In the genomic region with DNA sequence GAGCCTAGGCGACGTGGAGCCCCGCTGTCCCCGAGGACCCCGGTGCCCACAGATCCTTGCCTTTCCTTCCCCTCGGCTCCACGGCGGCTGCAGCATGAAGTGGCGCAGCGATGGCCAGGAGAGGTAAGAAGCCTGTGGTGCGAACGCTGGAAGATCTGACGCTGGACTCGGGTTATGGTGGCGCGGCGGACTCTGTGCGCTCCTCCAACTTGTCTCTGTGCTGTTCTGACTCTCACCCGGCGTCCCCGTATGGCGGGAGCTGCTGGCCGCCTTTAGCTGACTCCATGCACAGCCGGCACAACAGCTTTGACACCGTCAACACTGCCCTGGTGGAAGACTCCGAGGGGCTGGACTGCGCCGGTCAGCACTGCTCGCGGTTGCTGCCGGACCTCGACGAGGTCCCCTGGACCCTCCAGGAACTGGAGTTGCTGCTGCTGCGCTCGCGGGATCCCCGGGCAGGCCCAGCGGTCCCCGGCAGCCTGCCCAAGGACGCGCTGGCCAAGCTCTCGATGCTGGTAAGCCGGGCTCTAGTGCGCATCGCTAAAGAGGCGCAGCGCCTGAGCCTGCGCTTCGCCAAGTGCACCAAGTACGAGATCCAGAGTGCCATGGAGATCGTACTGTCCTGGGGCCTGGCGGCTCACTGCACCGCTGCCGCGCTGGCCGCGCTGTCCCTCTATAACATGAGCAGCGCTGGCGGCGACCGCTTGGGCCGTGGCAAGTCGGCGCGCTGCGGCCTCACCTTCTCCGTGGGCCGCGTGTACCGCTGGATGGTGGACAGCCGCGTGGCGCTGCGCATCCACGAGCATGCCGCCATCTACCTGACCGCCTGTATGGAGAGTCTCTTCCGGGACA, we compare ENCODE assay signal across 1 mouse cellular context.
TF ChIP-seq lines count a peak whose summit lies in the region.

No protein-coding gene starts in this region.

TF ChIP-seq in CH12.LX, 34 proteins besides CTCF, POLR2A, EP300 and RAD21 (continued from another document):
- no peak for TF ChIP-seq NRF1 (IDR thresholded peaks at IDR 0.05; ENCODE audit: low read depth, low read length)
- no peak for TF ChIP-seq UBTF (IDR thresholded peaks at IDR 0.05; ENCODE audit: low read depth, low read length)
TF ChIP-seq in CH12.LX: peak in this region for 0.
